Mouse (Mus musculus) monocyte, adult 5-6 weeks (primary cell): Measurements from ENCODE around the gene Trim27. TPM values are rescaled to one million over a fixed set of nuclear protein-coding genes. Genes with fewer than 3 reads are reported as not detected.

Experiments
- total RNA-seq: library from RNA; stranded (forward); fragments of 200-1000, 200-491, 200-594 nt; gene quantifications from 3 replicates; pipeline ENCODE4 v1.2.3, GENCODE M21; 2017

Gene Trim27
- total RNA-seq, 1 experiment from 2014 or later = 81.0 TPM

Other genes starting within 250 kb of the Trim27 start
- 0.38 TPM in 1 of 3 replicates, not detected in the others for gene Olfr1370, start 104.5 kb upstream of the Trim27 start, total RNA-seq
- not detected in 3 replicates for gene Olfr1369-ps1, start 68.0 kb upstream of the Trim27 start, total RNA-seq
- gene Olfr263, start 49.8 kb upstream of the Trim27 start, total RNA-seq = not detected in 3 replicates
- gene Olfr1368, start 33.6 kb upstream of the Trim27 start, total RNA-seq = not detected in 3 replicates
- gene Gpx5, start 113.3 kb downstream of the Trim27 start, total RNA-seq = not detected in 3 replicates
- not detected in 3 replicates for gene Gpx6, start 132.7 kb downstream of the Trim27 start, total RNA-seq
- gene Olfr1367, start 167.5 kb downstream of the Trim27 start, total RNA-seq = not detected in 3 replicates
- 4.3 to 8.4 TPM (median 7.9 TPM) in 3 replicates for gene Zscan12, start 183.4 kb downstream of the Trim27 start, total RNA-seq
- gene Zkscan3, start 223.3 kb downstream of the Trim27 start, total RNA-seq = 32.1 to 66.2 TPM (median 42.5 TPM) in 3 replicates